Mouse (Mus musculus): ENCODE measurements around the gene Tmem19.

The Tmem19 gene

GRCm38 (mm10) chr10:115309191-115309590 lies 53.1 kb downstream of the Tmem19 start:
- no peak for DNase-seq

- DNase-seq: no peak
These were observed 54.9 kb downstream of the Tmem19 start for GRCm38 (mm10) chr10:115307331-115307875.

DNA sequence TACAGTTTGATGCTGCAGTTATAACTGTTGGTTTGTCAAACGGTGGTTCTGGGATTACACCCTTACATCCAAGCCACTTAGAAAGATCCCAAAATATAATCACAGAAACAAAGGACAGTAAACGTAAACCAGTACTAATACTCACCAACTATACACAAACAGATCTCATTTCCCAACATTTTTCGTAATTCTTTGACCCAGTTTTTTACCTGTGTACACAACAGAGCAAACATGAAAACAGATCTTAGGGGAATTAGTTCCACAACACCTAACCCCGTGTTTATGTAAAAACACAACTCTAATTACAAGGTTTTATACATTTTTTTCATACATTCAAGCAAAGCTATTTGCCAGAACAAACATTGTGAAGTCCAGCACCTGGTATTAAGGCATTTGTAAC lies 63.6 kb downstream of the Tmem19 start:
- no peak for DNase-seq

- DNase-seq: no peak
These were observed 64.7 kb downstream of the Tmem19 start for GRCm38 (mm10) chr10:115297582-115297981.

- DNase-seq: no peak
These were observed 65.8 kb downstream of the Tmem19 start for GRCm38 (mm10) chr10:115296401-115296935.

DNA sequence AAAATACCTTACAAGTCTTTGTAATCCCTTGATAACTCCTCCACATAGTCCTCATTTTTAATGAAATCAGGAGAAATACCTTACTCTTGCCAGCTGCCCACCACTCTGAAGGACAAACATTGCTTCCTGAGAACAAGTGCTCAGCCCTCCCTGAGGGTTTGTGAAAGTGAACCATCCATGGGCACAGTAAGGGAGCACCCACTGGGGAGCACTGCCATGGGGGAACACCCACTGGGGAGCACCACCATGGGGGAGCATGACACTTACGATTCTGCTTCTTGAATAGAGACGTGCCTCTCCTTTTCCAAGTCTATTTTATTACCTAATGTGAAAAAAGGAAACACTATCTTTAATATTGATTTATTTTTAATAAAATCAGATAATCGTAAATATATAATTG lies 67.1 kb downstream of the Tmem19 start:
- no peak for DNase-seq

DNA sequence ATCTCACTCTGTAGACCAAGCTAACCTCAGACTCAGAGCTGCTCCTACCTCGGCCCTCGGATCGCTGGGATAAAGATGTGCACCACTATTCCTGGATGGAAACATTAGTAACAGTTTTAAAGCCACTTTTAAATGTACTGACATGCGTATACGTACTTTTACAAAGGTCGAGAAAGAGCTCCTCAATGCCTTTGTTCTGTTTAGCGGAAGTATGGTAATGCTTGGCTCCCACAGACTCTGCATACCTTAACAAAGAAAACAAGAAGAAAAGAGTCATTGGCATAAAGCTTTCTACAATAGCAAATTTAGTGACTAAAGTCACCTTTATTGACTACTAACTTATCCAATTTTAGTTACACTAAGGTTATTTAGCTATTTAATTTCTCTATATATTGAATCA lies 67.6 kb downstream of the Tmem19 start:
- DNase-seq: no peak

GRCm38 (mm10) chr10:115293946-115294345 lies 68.4 kb downstream of the Tmem19 start:
- DNase-seq: no peak

GRCm38 (mm10) chr10:115290671-115291070 lies 71.6 kb downstream of the Tmem19 start:
- DNase-seq: no peak

All from right cerebral cortex, postnatal 14 days (tissue).